8 mouse cellular contexts compared by ENCODE assay signal in the genomic region with DNA sequence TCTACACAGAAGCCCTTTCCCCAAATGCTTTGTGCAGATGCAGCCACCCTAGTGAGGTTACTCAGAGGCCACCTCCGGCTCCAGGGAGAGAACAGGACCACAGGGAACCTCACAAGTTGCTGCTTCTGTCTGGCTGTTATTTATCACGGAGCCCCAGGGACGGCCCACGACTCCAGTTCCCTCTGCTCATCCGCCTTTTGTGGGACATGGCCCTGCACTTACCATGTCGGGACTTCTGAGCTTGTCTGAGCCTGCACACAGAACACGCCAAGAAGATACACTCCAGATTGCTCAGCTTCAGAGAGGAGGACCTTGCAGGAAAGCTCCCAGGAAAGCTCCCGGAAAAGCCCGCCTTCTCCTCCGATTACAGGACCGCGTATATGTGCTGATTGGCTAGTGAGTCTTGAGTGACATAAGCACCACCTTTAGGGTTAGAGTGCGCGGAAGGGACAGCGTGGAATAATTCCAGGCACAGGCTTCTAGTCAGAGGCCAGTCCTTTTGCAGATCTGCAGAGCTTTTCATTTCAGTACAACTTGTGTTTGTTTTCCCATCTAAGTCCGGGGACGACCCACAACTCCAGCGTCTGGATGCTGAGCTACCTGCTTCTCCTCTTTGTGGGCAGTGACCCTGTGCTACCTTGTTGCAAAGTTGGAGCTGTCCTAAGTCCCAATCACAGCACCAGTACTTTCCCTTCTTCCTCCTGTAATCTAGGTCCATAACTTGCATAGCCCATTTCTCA. TPM values are rescaled to one million over a fixed set of nuclear protein-coding genes. Genes with fewer than 3 reads are reported as not detected.
DNase-seq lines count a peak whose midpoint lies in the region; ATAC-seq and TF ChIP-seq lines count a peak whose summit lies in the region.
"Not testable (repeated sequence)": the region's sequence is repeated elsewhere in the genome, so short reads cannot be mapped to it uniquely, and the experiment has no call there.

A gene (minus strand): TSS at position 307 of the 740 bp plus-strand sequence.

- H3K4me1 ChIP-seq in cerebellum, adult 2 months (ENCODE audit: control insufficient read depth, insufficient read depth, low read length); liver, postnatal 0 days (ENCODE audit: insufficient read depth); neural tube, embryonic 13.5 days (replicated peaks); testis, adult 2 months (ENCODE audit: control insufficient read depth, insufficient read depth, low read length): not testable (repeated sequence)

- not testable (repeated sequence) for H3K27me3 ChIP-seq in cerebellum, adult 2 months (ENCODE audit: control insufficient read depth, insufficient read depth, low read length); liver, postnatal 0 days (ENCODE audit: insufficient read depth, low read length); neural tube, embryonic 13.5 days; testis, adult 2 months (ENCODE audit: control insufficient read depth, insufficient read depth, low read length)

- H3K4me3 ChIP-seq in cerebellum, adult 2 months (replicated peaks; ENCODE audit: insufficient read depth, low read depth, low read length) = peak within 1 kb of the TSS; percentile 80
- H3K4me3 ChIP-seq in liver, postnatal 0 days (ENCODE audit: low read depth, low read length) = peak within 1 kb of the TSS; percentile 45
- peak within 1 kb of the TSS; percentile 52 for H3K4me3 ChIP-seq in neural tube, embryonic 13.5 days
- H3K4me3 ChIP-seq in testis, adult 2 months (ENCODE audit: control insufficient read depth, low read depth, low read length) = peak within 1 kb of the TSS; percentile 78

- intact Hi-C loops in heart, postnatal 36 days (cut with DNase I) = loop anchor here (5.0 kb wide), 1 partner anchor 234 kb away; a partner anchor contains a TSS

- peak within 1 kb of the TSS; percentile 57 for H3K9ac ChIP-seq in liver, postnatal 0 days (replicated peaks)
- H3K9ac ChIP-seq in neural tube, embryonic 13.5 days = peak within 1 kb of the TSS; percentile 72

- ATAC-seq in liver, postnatal 0 days = peak; percentile 97
- peak; percentile 99 for ATAC-seq in neural tube, embryonic 13.5 days (ENCODE audit: low read depth)

- H3K4me2 ChIP-seq in liver, postnatal 0 days (ENCODE audit: low read depth, low read length) = peak within 1 kb of the TSS; percentile 51
- H3K4me2 ChIP-seq in neural tube, embryonic 13.5 days = peak within 1 kb of the TSS; percentile 60

- not testable (repeated sequence) for H3K9me3 ChIP-seq in liver, postnatal 0 days (ENCODE audit: low read length); neural tube, embryonic 13.5 days

- not testable (repeated sequence) for TF ChIP-seq POLR2A in cerebellum, adult 2 months (IDR thresholded peaks at IDR 0.05; ENCODE audit: borderline replicate concordance, insufficient read depth, low read length); testis, adult 2 months (IDR thresholded peaks at IDR 0.05; ENCODE audit: control insufficient read depth, low read depth, low read length)

- WGBS in cerebellum, adult 2 months = under 1% methylated on average over 18 of the region's 18 CpGs
- under 1% methylated on average over 18 of the region's 18 CpGs for WGBS in liver, postnatal 0 days (ENCODE audit: insufficient replicate concordance)
- under 1% methylated on average over 18 of the region's 18 CpGs for WGBS in neural tube, embryonic 13.5 days

- not testable (repeated sequence) for H3K27ac ChIP-seq in cerebellum, adult 2 months (ENCODE audit: insufficient read depth, low read length); liver, postnatal 0 days (ENCODE audit: low read depth); testis, adult 2 months (ENCODE audit: control insufficient read depth, insufficient read depth, low read depth, low read length)
- H3K27ac ChIP-seq in neural tube, embryonic 13.5 days (replicated peaks) = peak within 1 kb of the TSS; percentile 69

- DNase-seq in ES-CJ7 (ENCODE audit: low read depth, low spot score) = peak; percentile 54
- peak; percentile 81 for DNase-seq in cerebellum, adult 2 months
- DNase-seq in forelimb bud, embryonic 11.5 days (ENCODE audit: low read depth, low spot score) = peak; percentile 69
- DNase-seq in heart, postnatal 36 days = peak; percentile 69 to 74
- peak; percentile 70 to 82 for DNase-seq in layer of hippocampus, adult 18-20 months (ENCODE audit: low spot score in 2 of 2)
- peak; percentile 36 for DNase-seq in liver, postnatal 0 days

- not testable (repeated sequence) for TF ChIP-seq CTCF in cerebellum, adult 2 months (IDR thresholded peaks at IDR 0.05; ENCODE audit: borderline replicate concordance, insufficient read depth, low read depth, low read length); liver, postnatal 0 days (IDR thresholded peaks at IDR 0.05; ENCODE audit: low read depth); testis, adult 2 months (IDR thresholded peaks at IDR 0.05; ENCODE audit: control insufficient read depth, insufficient read depth, insufficient replicate concordance, low read depth, low read length)

- not testable (repeated sequence) for TF ChIP-seq EP300 in liver, postnatal 0 days (IDR thresholded peaks at IDR 0.05; ENCODE audit: low read depth)

- H3K36me3 ChIP-seq in liver, postnatal 0 days (replicated peaks; ENCODE audit: insufficient read depth, low read length); neural tube, embryonic 13.5 days; testis, adult 2 months (ENCODE audit: control insufficient read depth, insufficient read depth, low read length): not testable (repeated sequence)

RNA-seq across cellular contexts. Expression of the gene that starts here (rescaled TPM):
- 1.5 and 1.7 TPM in 2 replicates for polyA plus RNA-seq in cerebellum, adult 2 months (2012; rRNA removed)
- 1 to 10 TPM; 5.4 to 6.7 TPM for total RNA-seq in heart, postnatal 36 days (2021)
- total RNA-seq in layer of hippocampus, adult 18-20 months (2021) = 1 to 10 TPM; 7.9 to 9.4 TPM
- 0.58 and 0.62 TPM in 2 replicates for polyA plus RNA-seq in liver, postnatal 0 days (2015; fragmentation: Nextera tagmentation; extraction: Ambion mirVana)
- 9.0 and 9.4 TPM in 2 replicates for polyA plus RNA-seq in neural tube, embryonic 13.5 days (2015; fragmentation: Nextera tagmentation; extraction: Ambion mirVana)
- 0.46 and 0.59 TPM in 2 replicates for polyA plus RNA-seq in testis, adult 2 months (2012; rRNA removed)

Comparison
In these comparisons a context has a peak if more than half of its experiments do, and no peak if none do; other contexts are left out.
1. Peak in DNase-seq, ATAC-seq, H3K4me3 ChIP-seq, H3K9ac ChIP-seq and H3K4me2 ChIP-seq in liver, postnatal 0 days; RNA of the gene not detected or under 1 TPM.